Mouse (Mus musculus) bone marrow, adult 2 months (tissue): ENCODE data around the gene Bbs10.

Experiments used
- CTCF ChIP-seq: fragments of 200-500 bp; IDR thresholded peaks from 2 replicates; pipeline ENCODE4 v1.5.1; 2011; ENCODE audit warnings: low read length, control low read depth; ENCODE audit not compliant: control insufficient read depth, insufficient read depth
- POLR2A ChIP-seq: fragments of 200-500 bp; IDR thresholded peaks from 2 replicates; pipeline ENCODE4 v1.6.1; 2011; ENCODE audit warnings: low read depth, mild to moderate bottlenecking, control low read depth, low read length, borderline replicate concordance; ENCODE audit not compliant: control insufficient read depth

- TF ChIP-seq POLR2A (no peak), CTCF (no peak)
Observed at GRCm38 (mm10) chr10:111297631-111298030, 848 bp upstream of the Bbs10 start.
